Mouse (Mus musculus) embryonic facial prominence, embryonic 11.5 days (tissue): ENCODE measurements around the gene Mroh2b. TPM values are rescaled to one million over a fixed set of nuclear protein-coding genes. Genes with fewer than 3 reads are reported as not detected.
A peak's percentile ranks its signal among the peaks of the same experiment; 100 is the strongest.

ENCODE experiments used
- ATAC-seq: fragments of 200-750 bp; cut with Nextera tagmentation; replicated peaks from 2 replicates; pipeline ENCODE4 v1.8.0; 2017; ENCODE audit warnings: low read depth; ENCODE audit not compliant: insufficient number of reproducible peaks, low FRiP score, low TSS enrichment
- DNase-seq: peaks from one replicate; pipeline ENCODE4 v3.0.0-alpha.2; 2015; ENCODE audit warnings: low spot score
- H3K27ac ChIP-seq: fragments of 300-500 bp; sonication (generic); replicated peaks from 2 replicates; pipeline ENCODE4 v1.5.1; 2014; ENCODE audit warnings: mild to moderate bottlenecking, low read depth, low read length, control low read depth
- H3K27me3 ChIP-seq: fragments of 300-500 bp; sonication (generic); 2 replicates; pipeline ENCODE4 v1.6.1; 2014; ENCODE audit warnings: mild to moderate bottlenecking, low read length, moderate library complexity, mixed read lengths; ENCODE audit not compliant: control insufficient read depth, insufficient read depth
- H3K36me3 ChIP-seq: fragments of 300-500 bp; sonication (generic); replicated peaks from 2 replicates; pipeline ENCODE4 v1.6.1; 2014; ENCODE audit warnings: low read depth, mild to moderate bottlenecking, low read length, moderate library complexity, mixed read lengths; ENCODE audit not compliant: control insufficient read depth, insufficient read depth
- H3K4me1 ChIP-seq: fragments of 300-500 bp; sonication (generic); 2 replicates; pipeline ENCODE4 v1.6.1; 2014; ENCODE audit warnings: low read length, mixed read lengths; ENCODE audit not compliant: control insufficient read depth, insufficient read depth
- H3K4me2 ChIP-seq: fragments of 300-500 bp; sonication (generic); 2 replicates; pipeline ENCODE4 v1.6.1; 2014; ENCODE audit warnings: low read depth, mild to moderate bottlenecking, control low read depth, low read length, moderate library complexity
- H3K4me3 ChIP-seq: fragments of 300-500 bp; sonication (generic); 2 replicates; pipeline ENCODE4 v1.5.1; 2014; ENCODE audit warnings: low read depth, low read length, control low read depth
- H3K9ac ChIP-seq: fragments of 300-500 bp; sonication (generic); replicated peaks from 2 replicates; pipeline ENCODE4 v1.6.1; 2014; ENCODE audit warnings: mild to moderate bottlenecking, control low read depth, low read length
- H3K9me3 ChIP-seq: fragments of 300-500 bp; sonication (generic); replicated peaks from 2 replicates; pipeline ENCODE4 v1.6.1; 2016; ENCODE audit warnings: mild to moderate bottlenecking, low read length, inconsistent platforms, mixed read lengths; ENCODE audit not compliant: control insufficient read depth
- WGBS: fragments of 180-500 bp; shearing (Covaris S2); extraction: QIAGEN DNeasy Blood & Tissue Kit; methylation state at CpG from one replicate; pipeline ENCODE4 v1.1.7; 2014; 5-methylcytosine and 5-hydroxymethylcytosine counted together
- polyA plus RNA-seq: library from polyadenylated mRNA; unstranded; fragments of >200 nt; fragmentation: Nextera tagmentation; extraction: Ambion mirVana; gene quantifications from 2 replicates; pipeline ENCODE4 v1.2.1, GENCODE M21; 2014

Gene Mroh2b
- polyA plus RNA-seq, result not detected in 2 replicates

GRCm38 (mm10) chr15:4898437-4898836 lies at the start of gene Mroh2b:
Gene Mroh2b (plus strand): TSS chr15:4898737.
- no peak for ATAC-seq

GRCm38 (mm10) chr15:4850015-4850414 lies 48.5 kb upstream of the Mroh2b start:
- Histone ChIP-seq H3K36me3 (no peaks in the 10 kb centered on the region), H3K27me3 (no peaks in the 10 kb centered on the region), H3K4me3 (no peak overlapping the region), H3K27ac (no peak overlapping the region), H3K4me2 (no peak overlapping the region), H3K9me3 (no peaks in the 10 kb centered on the region), H3K9ac (no peak overlapping the region), H3K4me1 (no peaks in the 10 kb centered on the region)
- 79% methylated on average over 1 of the region's 1 CpGs for WGBS
- ATAC-seq (no peak), DNase-seq (no peak)

More at GRCm38 (mm10) chr15:4898437-4898836, at the start of gene Mroh2b:
- Histone ChIP-seq H3K4me1 (no peaks in the 10 kb centered on the region), H3K4me3 (no peak within 1 kb of the TSS), H3K36me3 (no peaks in the 10 kb centered on the region), H3K27me3 (no peaks in the 10 kb centered on the region), H3K9me3 (no peaks in the 10 kb centered on the region), H3K4me2 (no peak within 1 kb of the TSS), H3K9ac (no peak within 1 kb of the TSS), H3K27ac (no peak within 1 kb of the TSS)
- 94% methylated on average over 1 of the region's 1 CpGs for whole genome bisulfite sequencing
- no peak for DNase-seq

GRCm38 (mm10) chr15:4894962-4895361 lies 3.6 kb upstream of the Mroh2b start:
- Histone ChIP-seq H3K4me1 (no peaks in the 10 kb centered on the region), H3K27me3 (no peaks in the 10 kb centered on the region), H3K36me3 (no peaks in the 10 kb centered on the region), H3K27ac (no peak overlapping the region), H3K9me3 (no peaks in the 10 kb centered on the region), H3K4me2 (no peak overlapping the region), H3K9ac (no peak overlapping the region), H3K4me3 (no peak overlapping the region)
- no peak for ATAC-seq
- WGBS, result 61% methylated on average over 3 of the region's 3 CpGs
- DNase-seq, result no peak

GRCm38 (mm10) chr15:4934731-4935130 lies 36.2 kb downstream of the Mroh2b start:
- 92% methylated on average over 8 of the region's 8 CpGs for WGBS
- no peaks in the 10 kb centered on the region for H3K36me3 ChIP-seq
- H3K9me3 ChIP-seq, result no peaks in the 10 kb centered on the region
- H3K27me3 ChIP-seq, result no peaks in the 10 kb centered on the region
- no peak overlapping the region for H3K27ac ChIP-seq
- H3K4me1 ChIP-seq, result no peaks in the 10 kb centered on the region
- DNase-seq (no peak), ATAC-seq (no peak)
- H3K4me3 ChIP-seq, result no peak overlapping the region
- no peak overlapping the region for H3K9ac ChIP-seq
- no peak overlapping the region for H3K4me2 ChIP-seq

- H3K4me3 ChIP-seq, result no peak overlapping the region
- no peaks in the 10 kb centered on the region for H3K27me3 ChIP-seq
- no peak for ATAC-seq
- no peaks in the 10 kb centered on the region for H3K9me3 ChIP-seq
- no peak overlapping the region for H3K9ac ChIP-seq
- H3K36me3 ChIP-seq, result no peaks in the 10 kb centered on the region
- no peak for DNase-seq
- no peak overlapping the region for H3K27ac ChIP-seq
- no peaks in the 10 kb centered on the region for H3K4me1 ChIP-seq
- no peak overlapping the region for H3K4me2 ChIP-seq
- WGBS, result 95% methylated on average over 1 of the region's 1 CpGs
Measured at GRCm38 (mm10) chr15:4973355-4973754, 74.8 kb downstream of the Mroh2b start.

- no peak overlapping the region for H3K27ac ChIP-seq
- WGBS, result 48% methylated on average over 2 of the region's 2 CpGs
- H3K9me3 ChIP-seq, result no peaks in the 10 kb centered on the region
- H3K27me3 ChIP-seq, result no peaks in the 10 kb centered on the region
- no peak overlapping the region for H3K4me3 ChIP-seq
- ATAC-seq, result no peak
- H3K36me3 ChIP-seq, result no peaks in the 10 kb centered on the region
- no peak overlapping the region for H3K4me2 ChIP-seq
- no peak overlapping the region for H3K9ac ChIP-seq
- no peak for DNase-seq
- no peaks in the 10 kb centered on the region for H3K4me1 ChIP-seq
Measured at GRCm38 (mm10) chr15:5002903-5003302, 104.4 kb downstream of the Mroh2b start.

GRCm38 (mm10) chr15:5003503-5004196 lies 105.1 kb downstream of the Mroh2b start:
- Histone ChIP-seq H3K36me3 (no peaks in the 10 kb centered on the region), H3K4me1 (no peaks in the 10 kb centered on the region), H3K9me3 (no peaks in the 10 kb centered on the region), H3K27ac (no peak overlapping the region), H3K4me2 (no peak overlapping the region), H3K4me3 (no peak overlapping the region), H3K27me3 (no peaks in the 10 kb centered on the region), H3K9ac (no peak overlapping the region)
- ATAC-seq (no peak), DNase-seq (no peak)
- 84% methylated on average over 6 of the region's 6 CpGs for WGBS

GRCm38 (mm10) chr15:5009644-5010107 lies 111.1 kb downstream of the Mroh2b start:
- Histone ChIP-seq H3K4me1 (no peaks in the 10 kb centered on the region), H3K27me3 (no peaks in the 10 kb centered on the region), H3K27ac (no peak overlapping the region), H3K9me3 (no peaks in the 10 kb centered on the region), H3K4me3 (no peak overlapping the region), H3K4me2 (no peak overlapping the region), H3K9ac (no peak overlapping the region), H3K36me3 (no peaks in the 10 kb centered on the region)
- ATAC-seq, result peak; percentile 23; the same call in 1 of the 2 replicates
- 68% methylated on average over 11 of the region's 11 CpGs for WGBS
- DNase-seq, result peak; percentile 26
